Comparison of ENCODE assay signal across 8 mouse cellular contexts in the genomic region with DNA sequence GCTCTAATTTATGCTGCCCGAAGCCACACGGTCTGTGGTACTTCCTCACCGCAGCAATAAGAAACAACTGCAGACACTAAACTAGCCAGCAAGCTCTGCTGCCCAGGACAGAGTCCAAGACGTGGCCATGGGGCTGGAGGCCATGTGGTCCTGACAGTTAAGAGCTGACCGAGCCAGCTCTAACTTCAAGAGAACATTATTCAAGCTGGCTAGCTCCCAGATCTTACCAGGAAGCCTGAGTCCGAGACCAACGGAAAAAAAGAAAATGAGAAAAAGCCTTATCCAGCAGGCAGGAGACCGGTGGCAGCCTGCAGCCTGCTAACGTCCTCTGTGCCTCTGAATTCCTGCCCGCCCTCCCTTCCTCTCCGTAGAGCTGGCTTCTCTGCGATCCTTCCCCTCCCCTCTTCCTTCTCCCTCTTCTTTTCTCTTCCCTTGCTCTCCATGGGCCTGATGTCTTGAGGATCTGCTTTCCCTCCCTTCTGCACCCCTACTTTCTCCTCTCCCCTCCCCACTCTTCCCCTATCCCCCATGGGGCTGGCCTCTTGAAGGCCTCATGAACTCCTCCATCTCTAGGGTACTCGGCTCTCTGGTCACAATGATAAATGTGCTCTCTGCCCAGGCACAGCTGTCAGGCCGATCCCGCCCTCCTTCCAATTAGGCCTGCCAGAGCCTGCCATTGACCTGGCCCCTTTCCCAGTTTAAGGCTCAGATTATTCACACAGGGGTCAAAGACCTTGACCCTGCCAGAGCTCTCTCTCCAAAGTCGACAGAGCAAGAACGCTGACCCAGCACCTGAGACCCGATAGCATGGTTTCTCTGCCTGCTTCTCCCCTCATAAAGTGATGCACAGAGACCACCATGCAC. TPM values are rescaled to one million over a fixed set of nuclear protein-coding genes. Genes with fewer than 3 reads are reported as not detected.
DNase-seq lines count a peak whose midpoint lies in the region; ATAC-seq and TF ChIP-seq lines count a peak whose summit lies in the region.

No protein-coding gene starts in this region.

- no peaks in the 10 kb centered on the region for H3K4me1 ChIP-seq in forebrain, postnatal 0 days (ENCODE audit: insufficient read depth)
- peaks cover 5% of the 10 kb centered on the region; the same call in 1 of the 2 replicates for H3K4me1 ChIP-seq in forebrain, embryonic 15.5 days

- 34% methylated on average over 18 of the region's 18 CpGs for WGBS in forebrain, postnatal 0 days
- WGBS in forebrain, embryonic 15.5 days = 55% methylated on average over 18 of the region's 18 CpGs

- no peak overlapping the region for H3K4me2 ChIP-seq in forebrain, postnatal 0 days (ENCODE audit: low read depth)
- H3K4me2 ChIP-seq in forebrain, embryonic 15.5 days (replicated peaks) = no peak overlapping the region

- no peaks in the 10 kb centered on the region for H3K27me3 ChIP-seq in forebrain, postnatal 0 days (ENCODE audit: insufficient read depth, low read length)
- H3K27me3 ChIP-seq in forebrain, embryonic 15.5 days = no peaks in the 10 kb centered on the region

- peak; percentile 45; the same call in 1 of the 2 replicates for ATAC-seq in forebrain, postnatal 0 days
- no peak for ATAC-seq in forebrain, embryonic 15.5 days (replicated peaks)
- ATAC-seq in frontal cortex, adult (ENCODE audit: low TSS enrichment) = no peak

- DNase-seq in forebrain, postnatal 0 days = peak; percentile 31
- peak; percentile 54 for DNase-seq in MN1 (ENCODE audit: low spot score)
- peak; percentile 65 to 78 for DNase-seq in gastrocnemius, adult 8-10 months (ENCODE audit: low spot score in 2 of 2)
- peak; percentile 78 for DNase-seq in kidney, postnatal 14 days
- DNase-seq in T-cell, adult 2 months (ENCODE audit: low spot score) = no peak
- DNase-seq in cerebellum, adult 9-10 months = no peak

- H3K36me3 ChIP-seq in forebrain, postnatal 0 days (ENCODE audit: insufficient read depth) = no peaks in the 10 kb centered on the region
- no peaks in the 10 kb centered on the region for H3K36me3 ChIP-seq in forebrain, embryonic 15.5 days

- no peaks in the 10 kb centered on the region for H3K9me3 ChIP-seq in forebrain, postnatal 0 days (ENCODE audit: low read length)
- no peaks in the 10 kb centered on the region for H3K9me3 ChIP-seq in forebrain, embryonic 15.5 days

- H3K4me3 ChIP-seq in forebrain, postnatal 0 days (ENCODE audit: low read depth, low read length) = no peak overlapping the region
- no peak overlapping the region for H3K4me3 ChIP-seq in forebrain, embryonic 15.5 days

- H3K27ac ChIP-seq in forebrain, postnatal 0 days (ENCODE audit: low read depth, low read length) = no peak overlapping the region
- no peak overlapping the region for H3K27ac ChIP-seq in forebrain, embryonic 15.5 days (replicated peaks)

- no peak overlapping the region for H3K9ac ChIP-seq in forebrain, postnatal 0 days
- H3K9ac ChIP-seq in forebrain, embryonic 15.5 days (replicated peaks) = no peak overlapping the region

- no peak for TF ChIP-seq CTCF in forebrain, postnatal 0 days (IDR thresholded peaks at IDR 0.05; ENCODE audit: low read depth)

RNA-seq across cellular contexts. Expression of a gene that starts 18.6 kb away (rescaled TPM):
- 16.8 and 19.3 TPM in 2 replicates for total RNA-seq in forebrain, postnatal 0 days (2014; rRNA removed)
- polyA plus RNA-seq in forebrain, postnatal 0 days (2015; fragmentation: Nextera tagmentation; extraction: Ambion mirVana) = 18.9 and 21.9 TPM in 2 replicates
- 27.6 and 28.3 TPM in 2 replicates for polyA plus RNA-seq in forebrain, embryonic 15.5 days (2015; fragmentation: Nextera tagmentation; extraction: Ambion mirVana)
- total RNA-seq in gastrocnemius, adult 8-10 months (2022) = 10 to 100 TPM; 41.7 to 54.5 (median 50.6) TPM

Comparison
In these comparisons a context has a peak if more than half of its experiments do, and no peak if none do; other contexts are left out.
1. DNase-seq: peak in forebrain, postnatal 0 days (single experiment), MN1 (single experiment), gastrocnemius, adult 8-10 months (2 of 2) and kidney, postnatal 14 days (single experiment); none in T-cell, adult 2 months (single experiment) and cerebellum, adult 9-10 months (single experiment).